In the genomic region with DNA sequence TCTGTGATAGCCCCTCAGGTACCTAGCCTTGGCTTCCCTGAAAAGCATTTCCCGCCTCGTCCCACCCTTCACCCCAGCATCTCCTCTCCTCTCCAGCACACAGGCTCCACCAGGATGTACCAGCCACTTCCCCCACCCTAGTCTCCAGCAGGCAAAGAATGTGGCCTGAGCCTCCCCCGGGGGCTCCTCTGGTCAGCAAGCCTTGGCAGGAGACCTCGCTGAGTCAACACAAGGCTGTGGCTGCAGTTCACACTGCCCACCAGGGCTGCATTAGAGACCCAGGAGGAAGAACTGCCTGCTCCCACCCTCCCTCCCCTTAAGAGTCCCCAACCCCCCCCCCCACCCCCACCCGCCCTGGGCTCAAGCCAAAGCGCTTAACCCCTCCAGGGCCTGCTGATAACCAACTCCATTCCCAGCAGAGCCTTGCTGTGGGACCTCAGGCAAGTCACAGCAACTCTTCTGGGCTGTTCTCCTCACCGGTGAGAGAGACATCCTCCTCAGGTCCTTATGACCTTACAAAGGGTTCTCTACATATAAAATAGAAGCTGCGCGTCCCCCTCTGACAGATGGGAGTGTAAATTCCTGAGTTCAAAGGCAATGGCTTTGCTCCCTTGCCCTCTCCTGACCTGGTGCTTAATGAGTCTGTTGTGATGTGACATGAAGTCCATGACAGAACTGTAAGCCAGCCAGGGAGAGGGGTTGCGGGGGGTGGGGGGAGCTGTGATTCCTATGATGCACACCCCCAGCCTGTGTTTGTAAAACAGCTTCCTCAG, we compare ENCODE assay signal across 7 mouse cellular contexts. TPM values are rescaled to one million over a fixed set of nuclear protein-coding genes. Genes with fewer than 3 reads are reported as not detected.
DNase-seq lines count a peak whose midpoint lies in the region; ATAC-seq lines count a peak whose summit lies in the region.

No protein-coding gene starts in this region.

- H3K27ac ChIP-seq in hindbrain, embryonic 13.5 days = peak overlapping the region; percentile 76
- peak overlapping the region; percentile 80 for H3K27ac ChIP-seq in liver, embryonic 12.5 days

- no peaks in the 10 kb centered on the region for H3K36me3 ChIP-seq in hindbrain, embryonic 13.5 days
- no peaks in the 10 kb centered on the region for H3K36me3 ChIP-seq in liver, embryonic 12.5 days

- no peaks in the 10 kb centered on the region for H3K9me3 ChIP-seq in hindbrain, embryonic 13.5 days
- H3K9me3 ChIP-seq in liver, embryonic 12.5 days (replicated peaks) = no peaks in the 10 kb centered on the region

- DNase-seq in ovary, postnatal 36 days (ENCODE audit: low spot score) = peak; percentile 40
- DNase-seq in ovary, adult 18-20 months (ENCODE audit: low spot score) = no peak
- DNase-seq in left cerebral cortex, postnatal 14 days (ENCODE audit: low spot score in 2 of 2) = no peak
- DNase-seq in B cell, adult 2 months = no peak

- no peak overlapping the region for H3K4me3 ChIP-seq in hindbrain, embryonic 13.5 days
- H3K4me3 ChIP-seq in liver, embryonic 12.5 days = no peak overlapping the region

- intact Hi-C loops in left cerebral cortex, postnatal 14 days (cut with DNase I) = no loop called here

- peaks cover 51% of the 10 kb centered on the region for H3K4me1 ChIP-seq in hindbrain, embryonic 13.5 days (replicated peaks)
- peaks cover 58% of the 10 kb centered on the region for H3K4me1 ChIP-seq in liver, embryonic 12.5 days

- no peak for ATAC-seq in hindbrain, embryonic 13.5 days (ENCODE audit: low FRiP score)
- no peak; the same call in 1 of the 2 replicates for ATAC-seq in liver, embryonic 12.5 days
- ATAC-seq in inflammation-experienced regulatory T-cells, adult 6 months = no peak

- no peak overlapping the region for H3K9ac ChIP-seq in hindbrain, embryonic 13.5 days
- H3K9ac ChIP-seq in liver, embryonic 12.5 days = no peak overlapping the region

- H3K4me2 ChIP-seq in hindbrain, embryonic 13.5 days = no peak overlapping the region
- peak overlapping the region; percentile 32 for H3K4me2 ChIP-seq in liver, embryonic 12.5 days

- 43% methylated on average over 10 of the region's 10 CpGs for WGBS in hindbrain, embryonic 13.5 days
- WGBS in liver, embryonic 12.5 days (ENCODE audit: insufficient replicate concordance) = 33% methylated on average over 10 of the region's 10 CpGs

- H3K27me3 ChIP-seq in hindbrain, embryonic 13.5 days = no peaks in the 10 kb centered on the region
- peaks cover 16% of the 10 kb centered on the region for H3K27me3 ChIP-seq in liver, embryonic 12.5 days (replicated peaks)

RNA-seq across cellular contexts. Expression of gene Cdc42ep1, which starts 8.0 kb away (rescaled TPM):
- polyA plus RNA-seq in hindbrain, embryonic 13.5 days (2015; fragmentation: Nextera tagmentation; extraction: Ambion mirVana) = 9.5 and 11.0 TPM in 2 replicates
- polyA plus RNA-seq in liver, embryonic 12.5 days (2016; fragmentation: Nextera tagmentation; extraction: Ambion mirVana) = 17.6 and 18.1 TPM in 2 replicates
- not detected for polyA plus RNA-seq in inflammation-experienced regulatory T-cells, adult 6 months (2017; shearing (Covaris generic))
- 10 to 100 TPM in 1 of 2 experiments, 1 to 10 TPM in 1; 6.5 to 11.0 TPM for total RNA-seq in left cerebral cortex, postnatal 14 days (2021)

RNA-seq across cellular contexts. Expression of gene Lgals2, which starts 20.9 kb away (rescaled TPM):
- not detected in 2 replicates for polyA plus RNA-seq in hindbrain, embryonic 13.5 days (2015; fragmentation: Nextera tagmentation; extraction: Ambion mirVana)
- polyA plus RNA-seq in liver, embryonic 12.5 days (2016; fragmentation: Nextera tagmentation; extraction: Ambion mirVana) = 7.0 and 9.5 TPM in 2 replicates
- polyA plus RNA-seq in inflammation-experienced regulatory T-cells, adult 6 months (2017; shearing (Covaris generic)) = not detected
- total RNA-seq in left cerebral cortex, postnatal 14 days (2021) = not detected

RNA-seq across cellular contexts. Expression of gene Card10, which starts 31.6 kb away (rescaled TPM):
- polyA plus RNA-seq in hindbrain, embryonic 13.5 days (2015; fragmentation: Nextera tagmentation; extraction: Ambion mirVana) = 1.6 TPM in 2 replicates
- polyA plus RNA-seq in liver, embryonic 12.5 days (2016; fragmentation: Nextera tagmentation; extraction: Ambion mirVana) = 2.3 and 2.5 TPM in 2 replicates
- under 1 TPM; 0.15 to 0.26 (median 0.19) TPM for polyA plus RNA-seq in inflammation-experienced regulatory T-cells, adult 6 months (2017; shearing (Covaris generic))
- 1 to 10 TPM; 4.0 to 5.1 TPM for total RNA-seq in left cerebral cortex, postnatal 14 days (2021)

RNA-seq across cellular contexts. Expression of gene Gga1, which starts 42.6 kb away (rescaled TPM):
- polyA plus RNA-seq in hindbrain, embryonic 13.5 days (2015; fragmentation: Nextera tagmentation; extraction: Ambion mirVana) = 49.9 and 50.6 TPM in 2 replicates
- polyA plus RNA-seq in liver, embryonic 12.5 days (2016; fragmentation: Nextera tagmentation; extraction: Ambion mirVana) = 32.2 and 33.5 TPM in 2 replicates
- polyA plus RNA-seq in inflammation-experienced regulatory T-cells, adult 6 months (2017; shearing (Covaris generic)) = 10 to 100 TPM; 11.9 to 22.5 (median 16.1) TPM
- total RNA-seq in left cerebral cortex, postnatal 14 days (2021) = 10 to 100 TPM; 53.7 to 56.3 TPM

Comparison
In these comparisons a context has a peak if more than half of its experiments do, and no peak if none do; other contexts are left out.
1. RNA of gene Cdc42ep1, which starts 8.0 kb away (polyA plus RNA-seq): 17.6 to 18.1 TPM in liver, embryonic 12.5 days and 9.5 to 11.0 TPM in hindbrain, embryonic 13.5 days; not detected in inflammation-experienced regulatory T-cells, adult 6 months; every median in the first group is over 10 times any median in the second.